Mouse (Mus musculus) layer of hippocampus, postnatal 25 days (tissue): ENCODE measurements around the gene Ttc29. TPM values are rescaled to one million over a fixed set of nuclear protein-coding genes. Genes with fewer than 3 reads are reported as not detected.

Experiments
- DNase-seq, 2 experiments: peaks; one replicate each; pipeline ENCODE4 v3.0.0; 2022; ENCODE audit warnings: mixed read lengths in 2 of 2, low spot score in 1 of 2; ENCODE audit errors: extremely low spot score in 1 of 2
- total RNA-seq, 2 experiments: library from RNA; stranded (reverse); gene quantifications; 2 replicates each; pipeline ENCODE4 v1.2.3; 2021

The Ttc29 gene
- total RNA-seq, 2 experiments from 2014 or later, result 0.20 TPM; not detected in 1

GRCm38 (mm10) chr8:78419272-78419671 is 206.2 kb downstream of the Ttc29 start:
- DNase-seq, result no peak

GRCm38 (mm10) chr8:78420101-78420503 is 207.0 kb downstream of the Ttc29 start:
- DNase-seq, result no peak

- DNase-seq, result no peak
These were observed 210.8 kb downstream of the Ttc29 start for GRCm38 (mm10) chr8:78423937-78424336.

- no peak for DNase-seq
These were observed 213.4 kb downstream of the Ttc29 start for GRCm38 (mm10) chr8:78426455-78426854.

- DNase-seq, result no peak
These were observed 214.0 kb downstream of the Ttc29 start for GRCm38 (mm10) chr8:78426875-78427768.

- DNase-seq, result no peak
These were observed 214.7 kb downstream of the Ttc29 start for GRCm38 (mm10) chr8:78427769-78428130.

- DNase-seq, result no peak
These were observed 215.1 kb downstream of the Ttc29 start for GRCm38 (mm10) chr8:78428148-78428547.

GRCm38 (mm10) chr8:78431356-78431755 is 218.3 kb downstream of the Ttc29 start:
- DNase-seq, result peak in 1 of 2 experiments; percentile 22

GRCm38 (mm10) chr8:78432451-78432850 is 219.4 kb downstream of the Ttc29 start:
- DNase-seq, result no peak

GRCm38 (mm10) chr8:78433318-78433717 is 220.2 kb downstream of the Ttc29 start:
- no peak for DNase-seq

GRCm38 (mm10) chr8:78434340-78434739 is 221.2 kb downstream of the Ttc29 start:
- DNase-seq, result no peak

GRCm38 (mm10) chr8:78434823-78435623 is 221.9 kb downstream of the Ttc29 start:
- no peak for DNase-seq

GRCm38 (mm10) chr8:78435624-78435960 is 222.5 kb downstream of the Ttc29 start:
- no peak for DNase-seq

GRCm38 (mm10) chr8:78436071-78436651 is 223.1 kb downstream of the Ttc29 start, which contains the start of gene Pou4f2:
TSS of gene Pou4f2 (minus strand) at chr8:78436645.
- DNase-seq, result peak in 1 of 2 experiments; percentile 28

- no peak for DNase-seq
These were observed 223.6 kb downstream of the Ttc29 start for GRCm38 (mm10) chr8:78436661-78437060.

- no peak for DNase-seq
These were observed 224.3 kb downstream of the Ttc29 start for GRCm38 (mm10) chr8:78437140-78438045.

GRCm38 (mm10) chr8:78438121-78438520 is 225.0 kb downstream of the Ttc29 start:
- DNase-seq, result peak in 1 of 2 experiments; percentile 16

- no peak for DNase-seq
These were observed 229.7 kb downstream of the Ttc29 start for GRCm38 (mm10) chr8:78442781-78443180.
